Mouse (Mus musculus) limb, embryonic 13.5 days (tissue): ENCODE measurements around the gene Rasal2. TPM values are rescaled to one million over a fixed set of nuclear protein-coding genes. Genes with fewer than 3 reads are reported as not detected.

ENCODE experiments used
- ATAC-seq: fragments of 200-750 bp; cut with Nextera tagmentation; 2 replicates; pipeline ENCODE4 v1.8.0; 2017; ENCODE audit warnings: low read depth, moderate number of reproducible peaks, moderate TSS enrichment; ENCODE audit not compliant: low FRiP score
- H3K27ac ChIP-seq: fragments of 300-500 bp; sonication (generic); 2 replicates; pipeline ENCODE4 v1.5.1; 2015; ENCODE audit warnings: inconsistent platforms, mild to moderate bottlenecking, moderate library complexity
- H3K27me3 ChIP-seq: fragments of 300-500 bp; sonication (generic); 2 replicates; pipeline ENCODE4 v1.6.1; 2015; ENCODE audit warnings: mild to moderate bottlenecking, inconsistent platforms
- H3K36me3 ChIP-seq: fragments of 300-500 bp; sonication (generic); 2 replicates; pipeline ENCODE4 v1.6.1; 2015; ENCODE audit warnings: inconsistent platforms, mild to moderate bottlenecking, moderate library complexity
- H3K4me1 ChIP-seq: fragments of 300-500 bp; sonication (generic); 2 replicates; pipeline ENCODE4 v1.6.1; 2015; ENCODE audit warnings: inconsistent platforms
- H3K4me2 ChIP-seq: fragments of 300-500 bp; sonication (generic); replicated peaks from 2 replicates; pipeline ENCODE4 v1.6.1; 2015; ENCODE audit warnings: inconsistent platforms, mild to moderate bottlenecking, moderate library complexity
- H3K4me3 ChIP-seq: fragments of 300-500 bp; sonication (generic); 2 replicates; pipeline ENCODE4 v1.5.1; 2015; ENCODE audit warnings: moderate library complexity, mild to moderate bottlenecking, inconsistent platforms
- H3K9ac ChIP-seq: fragments of 300-500 bp; sonication (generic); 2 replicates; pipeline ENCODE4 v1.6.1; 2015; ENCODE audit warnings: mild to moderate bottlenecking, inconsistent platforms
- H3K9me3 ChIP-seq: fragments of 300-500 bp; sonication (generic); 2 replicates; pipeline ENCODE4 v1.6.1; 2016; ENCODE audit warnings: inconsistent platforms
- WGBS: fragments of 180-500 bp; shearing (Covaris S2); methylation state at CpG from one replicate; pipeline ENCODE4 v1.1.7; 2015; 5-methylcytosine and 5-hydroxymethylcytosine counted together
- polyA plus RNA-seq: library from polyadenylated mRNA; unstranded; fragments of >200 nt; fragmentation: Nextera tagmentation; extraction: Ambion mirVana; gene quantifications from 2 replicates; pipeline ENCODE4 v1.2.1, GENCODE M21; 2015

Rasal2 gene
- polyA plus RNA-seq, 1 experiment from 2014 or later: 6.8 TPM

GRCm38 (mm10) chr1:157409648-157410047 lies 2.7 kb downstream of the Rasal2 start:
- Histone ChIP-seq H3K27ac (no peak overlapping the region), H3K36me3 (no peaks in the 10 kb centered on the region), H3K4me1 (peaks cover 10% of the 10 kb centered on the region), H3K9ac (no peak overlapping the region), H3K4me3 (no peak overlapping the region), H3K27me3 (no peaks in the 10 kb centered on the region), H3K9me3 (no peaks in the 10 kb centered on the region), H3K4me2 (no peak overlapping the region)
- 84% methylated on average over 2 of the region's 2 CpGs for WGBS
- no peak for ATAC-seq

GRCm38 (mm10) chr1:157388027-157388426 lies 24.4 kb downstream of the Rasal2 start:
- H3K4me3 ChIP-seq: no peak overlapping the region
- no peaks in the 10 kb centered on the region for H3K4me1 ChIP-seq
- ATAC-seq: no peak
- H3K4me2 ChIP-seq: no peak overlapping the region
- H3K36me3 ChIP-seq: no peaks in the 10 kb centered on the region
- H3K9me3 ChIP-seq: no peaks in the 10 kb centered on the region
- no peak overlapping the region for H3K9ac ChIP-seq
- no peaks in the 10 kb centered on the region for H3K27me3 ChIP-seq
- WGBS: 67% methylated on average over 4 of the region's 4 CpGs
- no peak overlapping the region for H3K27ac ChIP-seq

- Histone ChIP-seq H3K4me3 (no peak overlapping the region), H3K36me3 (no peaks in the 10 kb centered on the region), H3K27me3 (no peaks in the 10 kb centered on the region), H3K4me1 (0 out of 2 replicates have a peak, but pooled peaks cover 7% of the 10 kb centered on the region), H3K27ac (no peak overlapping the region), H3K4me2 (no peak overlapping the region), H3K9me3 (no peaks in the 10 kb centered on the region), H3K9ac (no peak overlapping the region)
- 25% methylated on average over 2 of the region's 2 CpGs for WGBS
- no peak for ATAC-seq
Measured at GRCm38 (mm10) chr1:157380694-157381093, 31.7 kb downstream of the Rasal2 start.

GRCm38 (mm10) chr1:157370397-157370796 lies 42.0 kb downstream of the Rasal2 start:
- no peak for ATAC-seq
- Histone ChIP-seq H3K4me3 (no peak overlapping the region), H3K4me1 (no peaks in the 10 kb centered on the region), H3K9ac (no peak overlapping the region), H3K27ac (no peak overlapping the region), H3K4me2 (no peak overlapping the region), H3K9me3 (no peaks in the 10 kb centered on the region), H3K27me3 (no peaks in the 10 kb centered on the region), H3K36me3 (no peaks in the 10 kb centered on the region)
- WGBS: 85% methylated on average over 2 of the region's 2 CpGs

GRCm38 (mm10) chr1:157368316-157368715 lies 44.1 kb downstream of the Rasal2 start:
- H3K4me1 ChIP-seq: no peaks in the 10 kb centered on the region
- H3K9me3 ChIP-seq: no peaks in the 10 kb centered on the region
- H3K9ac ChIP-seq: no peak overlapping the region
- no peak overlapping the region for H3K4me3 ChIP-seq
- 72% methylated on average over 5 of the region's 5 CpGs for WGBS
- no peak overlapping the region for H3K27ac ChIP-seq
- no peak for ATAC-seq
- no peaks in the 10 kb centered on the region for H3K27me3 ChIP-seq
- H3K36me3 ChIP-seq: no peaks in the 10 kb centered on the region
- H3K4me2 ChIP-seq: no peak overlapping the region

- no peak overlapping the region for H3K4me2 ChIP-seq
Measured at GRCm38 (mm10) chr1:157346661-157347060, 65.7 kb downstream of the Rasal2 start.

GRCm38 (mm10) chr1:157343519-157343918 lies 68.9 kb downstream of the Rasal2 start:
- ATAC-seq: no peak
- Histone ChIP-seq H3K36me3 (no peaks in the 10 kb centered on the region), H3K4me1 (no peaks in the 10 kb centered on the region)

More at GRCm38 (mm10) chr1:157346661-157347060, 65.7 kb downstream of the Rasal2 start:
- Histone ChIP-seq H3K27me3 (no peaks in the 10 kb centered on the region), H3K4me3 (no peak overlapping the region), H3K36me3 (no peaks in the 10 kb centered on the region), H3K9me3 (no peaks in the 10 kb centered on the region), H3K4me1 (no peaks in the 10 kb centered on the region), H3K9ac (no peak overlapping the region), H3K27ac (no peak overlapping the region)
- 86% methylated on average over 1 of the region's 1 CpGs for WGBS
- ATAC-seq: no peak

GRCm38 (mm10) chr1:157334834-157335233 lies 77.6 kb downstream of the Rasal2 start:
- Histone ChIP-seq H3K27ac (no peak overlapping the region), H3K9ac (no peak overlapping the region), H3K4me1 (no peaks in the 10 kb centered on the region), H3K36me3 (no peaks in the 10 kb centered on the region), H3K27me3 (no peaks in the 10 kb centered on the region), H3K4me3 (no peak overlapping the region), H3K9me3 (no peaks in the 10 kb centered on the region), H3K4me2 (no peak overlapping the region)
- 58% methylated on average over 3 of the region's 3 CpGs for WGBS
- no peak for ATAC-seq

More at GRCm38 (mm10) chr1:157343519-157343918, 68.9 kb downstream of the Rasal2 start:
- Histone ChIP-seq H3K9me3 (no peaks in the 10 kb centered on the region), H3K27me3 (no peaks in the 10 kb centered on the region), H3K27ac (no peak overlapping the region), H3K4me3 (no peak overlapping the region), H3K4me2 (no peak overlapping the region), H3K9ac (no peak overlapping the region)

GRCm38 (mm10) chr1:157328068-157328467 lies 84.3 kb downstream of the Rasal2 start:
- no peaks in the 10 kb centered on the region for H3K36me3 ChIP-seq
- no peak for ATAC-seq
- no peaks in the 10 kb centered on the region for H3K4me1 ChIP-seq
- no peak overlapping the region for H3K4me3 ChIP-seq
- no peak overlapping the region for H3K4me2 ChIP-seq
- H3K9me3 ChIP-seq: no peaks in the 10 kb centered on the region
- H3K9ac ChIP-seq: no peak overlapping the region
- no peaks in the 10 kb centered on the region for H3K27me3 ChIP-seq
- H3K27ac ChIP-seq: no peak overlapping the region

GRCm38 (mm10) chr1:157323091-157323490 lies 89.3 kb downstream of the Rasal2 start:
- no peak for ATAC-seq
- WGBS: 87% methylated on average over 1 of the region's 1 CpGs
- H3K36me3 ChIP-seq: no peaks in the 10 kb centered on the region
- no peak overlapping the region for H3K9ac ChIP-seq
- H3K4me3 ChIP-seq: no peak overlapping the region
- H3K4me1 ChIP-seq: no peaks in the 10 kb centered on the region
- H3K9me3 ChIP-seq: no peaks in the 10 kb centered on the region
- H3K27ac ChIP-seq: no peak overlapping the region
- H3K4me2 ChIP-seq: no peak overlapping the region
- H3K27me3 ChIP-seq: no peaks in the 10 kb centered on the region

GRCm38 (mm10) chr1:157318896-157319295 lies 93.5 kb downstream of the Rasal2 start:
- H3K4me2 ChIP-seq: no peak overlapping the region
- no peak overlapping the region for H3K27ac ChIP-seq
- H3K4me1 ChIP-seq: no peaks in the 10 kb centered on the region
- 88% methylated on average over 4 of the region's 4 CpGs for WGBS
- H3K4me3 ChIP-seq: no peak overlapping the region
- H3K9me3 ChIP-seq: no peaks in the 10 kb centered on the region
- no peak overlapping the region for H3K9ac ChIP-seq
- ATAC-seq: no peak
- H3K36me3 ChIP-seq: no peaks in the 10 kb centered on the region
- no peaks in the 10 kb centered on the region for H3K27me3 ChIP-seq

GRCm38 (mm10) chr1:157301266-157301665 lies 111.1 kb downstream of the Rasal2 start:
- Histone ChIP-seq H3K27me3 (no peaks in the 10 kb centered on the region), H3K4me2 (no peak overlapping the region), H3K36me3 (no peaks in the 10 kb centered on the region), H3K27ac (no peak overlapping the region), H3K4me3 (no peak overlapping the region), H3K9ac (no peak overlapping the region), H3K4me1 (no peaks in the 10 kb centered on the region), H3K9me3 (no peaks in the 10 kb centered on the region)
- 84% methylated on average over 1 of the region's 1 CpGs for WGBS
- no peak for ATAC-seq

- ATAC-seq: no peak
- WGBS: 81% methylated on average over 2 of the region's 2 CpGs
Measured at GRCm38 (mm10) chr1:157299559-157299958, 112.8 kb downstream of the Rasal2 start.

More at GRCm38 (mm10) chr1:157299559-157299958, 112.8 kb downstream of the Rasal2 start:
- H3K27me3 ChIP-seq: no peaks in the 10 kb centered on the region
- H3K4me2 ChIP-seq: no peak overlapping the region
- H3K9ac ChIP-seq: no peak overlapping the region
- no peak overlapping the region for H3K27ac ChIP-seq
- no peaks in the 10 kb centered on the region for H3K9me3 ChIP-seq
- no peaks in the 10 kb centered on the region for H3K36me3 ChIP-seq
- H3K4me3 ChIP-seq: no peak overlapping the region
- H3K4me1 ChIP-seq: no peaks in the 10 kb centered on the region
